In the genomic region with DNA sequence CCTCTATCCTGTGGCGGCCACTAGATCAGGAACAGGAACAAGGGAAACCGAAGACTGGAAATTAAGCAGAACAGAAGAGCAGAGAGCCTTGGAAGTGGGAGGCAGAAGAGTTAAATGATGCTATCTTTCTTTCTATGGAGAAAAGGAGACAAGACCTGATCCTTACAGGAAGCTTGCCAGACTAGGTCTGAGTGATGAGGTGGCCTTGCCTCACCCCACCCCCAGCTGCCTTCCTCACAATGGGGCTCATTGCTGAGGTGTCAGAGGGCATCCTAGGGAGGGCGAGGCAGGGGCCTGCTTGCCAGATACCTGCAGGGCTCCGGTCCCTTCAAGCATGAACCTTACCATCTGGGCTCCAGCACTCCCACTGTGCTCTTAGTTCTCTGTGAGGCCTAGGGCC, we compare ENCODE assay signal across 21 mouse cellular contexts. TPM values are rescaled to one million over a fixed set of nuclear protein-coding genes. Genes with fewer than 3 reads are reported as not detected.
"Had no signal": no experiment of that assay in that cellular context is flagged by ENCODE, and none has a peak within 500 bp of the region (broad histone marks: within the 10 kb centered on the region; RNA-seq: fewer than 3 reads in every experiment).

A gene (plus strand): TSS at position 301 of the 400 bp plus-strand sequence.

- H3K4me1 ChIP-seq: midbrain, embryonic 13.5 days; neural tube, embryonic 13.5 days had no signal

- H3K4me3 ChIP-seq: left cerebral cortex, adult 2 months; liver, embryonic 13.5 days; lung, embryonic 15.5 days; megakaryocyte, embryonic 14.5 days; midbrain, embryonic 10.5 days; midbrain, embryonic 13.5 days; myocyte; neural tube, embryonic 13.5 days had no signal

- H3K27ac ChIP-seq: left cerebral cortex, adult 2 months; liver, embryonic 13.5 days; lung, embryonic 15.5 days; midbrain, embryonic 10.5 days; midbrain, embryonic 13.5 days; neural tube, embryonic 13.5 days had no signal

- H3K9ac ChIP-seq: liver, embryonic 13.5 days; lung, embryonic 15.5 days; midbrain, embryonic 13.5 days; neural tube, embryonic 13.5 days had no signal

- H3K4me2 ChIP-seq: liver, embryonic 13.5 days; lung, embryonic 15.5 days; midbrain, embryonic 13.5 days; neural tube, embryonic 13.5 days had no signal

- H3K36me3 ChIP-seq: liver, embryonic 13.5 days; lung, embryonic 15.5 days; midbrain, embryonic 10.5 days; midbrain, embryonic 13.5 days; neural tube, embryonic 13.5 days had no signal

- ATAC-seq: midbrain, embryonic 13.5 days; midbrain, embryonic 16.5 days had no signal

- H3K27me3 ChIP-seq: liver, embryonic 13.5 days; lung, embryonic 15.5 days; midbrain, embryonic 13.5 days; neural tube, embryonic 13.5 days had no signal

- H3K9me3 ChIP-seq: liver, embryonic 13.5 days; lung, embryonic 15.5 days; megakaryocyte, embryonic 14.5 days; midbrain, embryonic 10.5 days; midbrain, embryonic 13.5 days; neural tube, embryonic 13.5 days had no signal

- DNase-seq: kidney, adult 11 months; kidney, postnatal 10 days; kidney, postnatal 36 days; layer of hippocampus, postnatal 36 days; liver, embryonic 13.5 days; lung, postnatal 10 days; lung, postnatal 36 days; thymus, adult 18-20 months; thymus, postnatal 36 days had no signal

RNA-seq across cellular contexts. Expression of the gene that starts here (rescaled TPM):
- total RNA-seq: neutrophil, adult 5-6 weeks had no signal
- polyA plus RNA-seq: limb, embryonic 11.5 days; liver, embryonic 13.5 days; lung, embryonic 15.5 days; midbrain, embryonic 13.5 days; midbrain, embryonic 16.5 days; neural tube, embryonic 13.5 days; small intestine, adult 2 months; stomach, embryonic 16.5 days had no signal
